Mouse (Mus musculus) embryonic fibroblast, embryonic 13.5 days (primary cell): Measurements from ENCODE around the gene Thsd4.

Source experiments
- CTCF ChIP-seq: IDR thresholded peaks from 2 replicates; pipeline ENCODE4 v1.5.1; 2011; ENCODE audit warnings: mild to moderate bottlenecking, control low read depth, low read length, moderate library complexity, borderline replicate concordance; ENCODE audit not compliant: insufficient read depth
- POLR2A ChIP-seq: IDR thresholded peaks from 2 replicates; pipeline ENCODE4 v1.6.1; 2011; ENCODE audit warnings: low read depth, mild to moderate bottlenecking, control low read depth, low read length, moderate library complexity

- TF ChIP-seq CTCF (no peak), POLR2A (no peak)
Measured at GRCm38 (mm10) chr9:60396096-60396495, 125.8 kb downstream of the Thsd4 start.
